Mouse (Mus musculus) stomach, embryonic 16.5 days (tissue): ENCODE data around the gene Cotl1. TPM values are rescaled to one million over a fixed set of nuclear protein-coding genes. Genes with fewer than 3 reads are reported as not detected.
A peak's percentile ranks its signal among the peaks of the same experiment; 100 is the strongest.

Experiments used
- ATAC-seq: fragments of 200-750 bp; cut with Nextera tagmentation; 2 replicates; pipeline ENCODE4 v1.8.0; 2017; ENCODE audit warnings: moderate number of reproducible peaks, moderate TSS enrichment; ENCODE audit not compliant: insufficient read depth, low FRiP score
- H3K27ac ChIP-seq: fragments of 300-500 bp; sonication (generic); 2 replicates; pipeline ENCODE4 v1.5.1; 2014; ENCODE audit warnings: low read length
- H3K27me3 ChIP-seq: fragments of 300-500 bp; sonication (generic); 2 replicates; pipeline ENCODE4 v1.6.1; 2014; ENCODE audit warnings: low read length, control low read depth, mixed read lengths; ENCODE audit not compliant: control insufficient read depth, insufficient read depth
- H3K36me3 ChIP-seq: fragments of 300-500 bp; sonication (generic); 2 replicates; pipeline ENCODE4 v1.6.1; 2014; ENCODE audit warnings: low read length; ENCODE audit not compliant: control insufficient read depth, insufficient read depth
- H3K4me1 ChIP-seq: fragments of 300-500 bp; sonication (generic); 2 replicates; pipeline ENCODE4 v1.6.1; 2014; ENCODE audit warnings: low read length, control low read depth, mixed read lengths; ENCODE audit not compliant: control insufficient read depth, insufficient read depth
- H3K4me2 ChIP-seq: fragments of 300-500 bp; sonication (generic); 2 replicates; pipeline ENCODE4 v1.6.1; 2014; ENCODE audit warnings: low read depth, low read length, mixed read lengths
- H3K4me3 ChIP-seq: fragments of 300-500 bp; sonication (generic); replicated peaks from 2 replicates; pipeline ENCODE4 v1.5.1; 2014; ENCODE audit warnings: mild to moderate bottlenecking, low read length
- H3K9ac ChIP-seq: fragments of 300-500 bp; sonication (generic); 2 replicates; pipeline ENCODE4 v1.6.1; 2014; ENCODE audit warnings: low read length
- H3K9me3 ChIP-seq: fragments of 300-500 bp; sonication (generic); replicated peaks from 2 replicates; pipeline ENCODE4 v1.6.1; 2016; ENCODE audit warnings: low read length, control low read depth; ENCODE audit not compliant: control insufficient read depth
- WGBS: fragments of 180-500 bp; shearing (Covaris S2); extraction: QIAGEN DNeasy Blood & Tissue Kit; methylation state at CpG from one replicate; pipeline ENCODE4 v1.1.7; 2014; 5-methylcytosine and 5-hydroxymethylcytosine counted together
- polyA plus RNA-seq: library from polyadenylated mRNA; unstranded; fragments of >200 nt; fragmentation: Nextera tagmentation; extraction: Ambion mirVana; gene quantifications from 2 replicates; pipeline ENCODE4 v1.2.1, GENCODE M21; 2015

Cotl1 gene
- polyA plus RNA-seq, 1 experiment from 2014 or later = 144 TPM

DNA sequence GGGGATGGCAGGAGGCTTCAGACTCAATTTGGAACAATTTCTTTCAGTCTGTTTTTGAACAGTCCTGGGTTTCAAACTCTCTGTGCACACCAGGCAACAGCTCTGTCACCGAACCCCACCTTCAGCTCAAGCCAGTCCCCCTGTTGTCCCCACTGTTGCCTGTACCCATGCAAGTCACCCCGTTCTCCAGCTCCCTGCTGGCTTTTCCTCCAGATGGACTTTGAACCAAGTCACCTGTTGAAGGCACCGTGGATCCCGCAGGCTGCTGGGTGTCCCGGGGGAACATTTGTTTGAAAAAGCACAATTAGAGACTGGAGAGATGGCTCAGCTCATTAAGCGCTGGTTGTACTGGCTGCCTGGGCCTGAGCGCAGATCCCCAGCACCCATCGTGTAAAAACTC is 35.1 kb downstream of the Cotl1 start:
- no peak for ATAC-seq
- H3K36me3 ChIP-seq = 0 out of 2 replicates have a peak, but pooled peaks cover 4% of the 10 kb centered on the region
- no peak overlapping the region for H3K9ac ChIP-seq
- peaks cover 3% of the 10 kb centered on the region; the same call in 1 of the 2 replicates for H3K4me1 ChIP-seq
- H3K9me3 ChIP-seq = no peaks in the 10 kb centered on the region
- H3K4me3 ChIP-seq = no peak overlapping the region
- H3K27me3 ChIP-seq = no peaks in the 10 kb centered on the region
- WGBS = 49% methylated on average over 8 of the region's 8 CpGs
- H3K4me2 ChIP-seq = no peak overlapping the region
- peak overlapping the region; percentile 4; the same call in 1 of the 2 replicates for H3K27ac ChIP-seq

DNA sequence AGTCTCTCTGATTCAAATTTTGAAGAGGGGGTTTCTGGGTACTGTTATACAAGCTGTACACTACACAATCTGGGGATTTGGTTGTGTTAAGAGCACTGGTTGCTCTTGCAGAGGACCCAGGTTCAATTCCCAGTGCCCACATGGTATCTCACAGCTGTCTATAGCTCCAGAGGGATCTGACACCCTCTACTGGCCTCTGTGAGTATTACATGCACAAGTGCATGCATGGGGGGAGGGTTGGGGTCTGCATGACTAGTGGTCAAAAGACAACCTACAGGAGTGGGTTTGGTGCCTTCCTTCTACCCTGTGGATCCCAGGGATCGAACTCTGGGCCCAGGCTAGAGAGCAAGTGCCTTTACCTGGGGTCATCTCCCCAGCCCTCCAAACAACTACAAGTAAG is 37.8 kb downstream of the Cotl1 start:
- H3K9ac ChIP-seq = no peak overlapping the region
- no peak overlapping the region for H3K4me3 ChIP-seq
- H3K36me3 ChIP-seq = no peaks in the 10 kb centered on the region
- no peaks in the 10 kb centered on the region for H3K27me3 ChIP-seq
- H3K9me3 ChIP-seq = no peaks in the 10 kb centered on the region
- 89% methylated on average over 1 of the region's 1 CpGs for WGBS
- no peak overlapping the region for H3K27ac ChIP-seq
- peaks cover 10% of the 10 kb centered on the region for H3K4me1 ChIP-seq
- ATAC-seq = no peak
- H3K4me2 ChIP-seq = no peak overlapping the region

DNA sequence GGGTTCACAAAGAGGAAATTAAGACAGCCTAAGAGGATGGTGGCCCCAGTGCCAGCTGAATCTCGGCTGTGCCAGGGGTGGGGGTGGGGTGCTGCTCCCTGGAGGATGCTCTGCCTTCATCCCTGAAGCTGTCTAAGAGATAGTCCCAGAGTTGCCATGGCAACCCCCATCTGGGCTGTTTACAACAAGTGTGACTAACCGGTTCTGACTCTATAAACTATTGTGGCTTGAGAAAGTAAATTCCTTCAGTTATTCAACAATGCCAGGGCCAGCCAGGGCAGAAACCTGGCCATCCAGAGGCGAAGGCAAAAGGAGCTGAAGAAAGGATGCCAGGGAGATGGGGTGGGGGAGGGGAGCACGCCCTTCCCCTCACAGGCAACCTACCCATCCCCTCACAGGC is 39.2 kb downstream of the Cotl1 start:
- WGBS = 27% methylated on average over 4 of the region's 4 CpGs
- H3K4me2 ChIP-seq = no peak overlapping the region
- H3K4me3 ChIP-seq = no peak overlapping the region
- H3K9me3 ChIP-seq = no peaks in the 10 kb centered on the region
- H3K27me3 ChIP-seq = no peaks in the 10 kb centered on the region
- ATAC-seq = no peak
- H3K9ac ChIP-seq = no peak overlapping the region
- H3K4me1 ChIP-seq = peaks cover 7% of the 10 kb centered on the region
- no peak overlapping the region for H3K27ac ChIP-seq
- no peaks in the 10 kb centered on the region for H3K36me3 ChIP-seq

DNA sequence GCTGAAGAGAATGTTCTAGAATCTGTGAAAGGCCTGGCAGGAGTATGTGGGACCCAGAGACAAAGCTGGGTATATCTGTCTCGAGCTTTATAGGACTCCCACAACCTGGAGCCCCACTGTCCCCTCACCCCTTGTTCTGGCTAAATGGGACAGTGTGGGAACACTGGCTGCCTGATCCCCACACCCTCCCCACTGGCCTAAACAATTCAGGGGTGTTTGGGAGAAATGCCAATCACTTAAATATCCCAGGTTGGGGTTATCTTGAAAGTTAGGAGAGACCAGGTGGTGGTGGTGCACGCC is 41.4 kb downstream of the Cotl1 start:
- 61% methylated on average over 2 of the region's 2 CpGs for WGBS
- H3K36me3 ChIP-seq = no peaks in the 10 kb centered on the region
- H3K4me2 ChIP-seq = peak overlapping the region; percentile 36; the same call in 1 of the 2 replicates
- no peak overlapping the region for H3K4me3 ChIP-seq
- no peak overlapping the region for H3K27ac ChIP-seq
- H3K4me1 ChIP-seq = peaks cover 7% of the 10 kb centered on the region
- no peaks in the 10 kb centered on the region for H3K27me3 ChIP-seq
- H3K9me3 ChIP-seq = no peaks in the 10 kb centered on the region
- H3K9ac ChIP-seq = peak overlapping the region; percentile 32; the same call in 1 of the 2 replicates
- no peak for ATAC-seq

DNA sequence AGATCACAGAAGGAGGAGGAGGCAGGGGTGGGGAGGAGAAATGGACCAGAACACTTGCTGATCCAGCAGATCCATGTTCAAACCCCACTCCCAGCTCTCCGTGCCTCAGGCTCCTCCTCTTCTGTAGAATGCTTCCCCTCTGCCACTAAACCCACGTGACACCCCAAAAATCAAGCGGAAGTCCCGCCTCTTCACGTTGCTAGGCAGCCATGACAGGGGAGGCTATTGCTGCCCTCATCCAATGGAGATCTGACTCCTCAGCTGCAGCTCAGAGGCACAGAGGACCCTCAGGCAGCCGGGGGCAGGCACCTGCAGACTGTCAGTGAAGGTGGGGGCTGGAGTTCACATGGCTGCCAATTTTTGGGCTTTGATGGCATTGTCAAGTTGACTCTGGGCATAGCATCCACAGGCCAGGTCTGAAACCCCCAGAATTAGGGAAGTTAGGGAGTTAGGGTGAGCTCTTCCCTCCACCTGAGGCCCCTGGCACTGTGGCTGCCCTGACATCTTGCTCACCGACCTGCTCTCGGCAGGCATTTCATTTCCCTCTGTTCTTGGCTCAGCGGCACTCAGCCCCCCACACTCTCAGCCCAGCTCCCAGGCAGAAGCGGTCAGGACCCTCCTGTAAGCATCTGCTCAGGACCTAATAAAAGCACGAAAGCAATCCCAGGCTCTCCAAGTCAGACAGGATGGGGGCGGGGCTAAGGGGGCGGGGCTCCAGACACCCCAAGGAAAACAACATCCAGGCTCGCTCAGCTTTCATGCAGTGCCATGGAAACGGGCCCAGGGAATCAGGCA is 42.0 kb downstream of the Cotl1 start:
- peak; percentile 71 for ATAC-seq
- H3K9ac ChIP-seq = peak overlapping the region; percentile 32
- H3K9me3 ChIP-seq = no peaks in the 10 kb centered on the region
- H3K4me2 ChIP-seq = peak overlapping the region; percentile 36; the same call in 1 of the 2 replicates
- H3K36me3 ChIP-seq = no peaks in the 10 kb centered on the region
- H3K4me3 ChIP-seq = peak overlapping the region; percentile 21
- WGBS = 9% methylated on average over 15 of the region's 15 CpGs
- peaks cover 7% of the 10 kb centered on the region for H3K4me1 ChIP-seq
- H3K27ac ChIP-seq = peak overlapping the region; percentile 66; the same call in 1 of the 2 replicates
- H3K27me3 ChIP-seq = no peaks in the 10 kb centered on the region

DNA sequence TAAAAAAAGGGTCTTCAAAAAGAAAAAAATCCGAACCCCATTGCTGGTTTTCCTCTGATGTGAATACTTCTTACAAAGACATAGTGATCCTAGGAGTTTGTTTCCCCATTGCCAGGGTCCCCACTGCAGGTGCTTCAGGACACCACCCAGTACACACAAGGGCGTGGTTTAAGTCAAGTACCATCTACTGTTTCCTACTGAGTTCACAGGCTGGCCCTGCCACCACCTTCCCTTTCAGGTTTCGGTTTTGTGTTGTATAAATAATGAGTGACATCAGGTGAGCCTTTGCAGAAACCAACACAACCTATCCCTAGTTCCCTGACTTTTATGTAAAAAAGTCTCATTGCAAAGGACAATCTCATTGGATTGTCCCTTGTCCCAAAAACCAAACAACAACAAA is 44.7 kb downstream of the Cotl1 start:
- WGBS = 66% methylated on average over 3 of the region's 3 CpGs
- H3K9ac ChIP-seq = no peak overlapping the region
- ATAC-seq = no peak
- H3K9me3 ChIP-seq = no peaks in the 10 kb centered on the region
- no peak overlapping the region for H3K27ac ChIP-seq
- no peak overlapping the region for H3K4me3 ChIP-seq
- H3K4me2 ChIP-seq = no peak overlapping the region
- H3K27me3 ChIP-seq = no peaks in the 10 kb centered on the region
- H3K4me1 ChIP-seq = peaks cover 16% of the 10 kb centered on the region
- no peaks in the 10 kb centered on the region for H3K36me3 ChIP-seq

- Histone ChIP-seq H3K4me1 (peaks cover 16% of the 10 kb centered on the region), H3K4me2 (no peak overlapping the region), H3K4me3 (no peak overlapping the region), H3K9ac (no peak overlapping the region), H3K27me3 (no peaks in the 10 kb centered on the region), H3K27ac (no peak overlapping the region), H3K36me3 (no peaks in the 10 kb centered on the region), H3K9me3 (no peaks in the 10 kb centered on the region)
- 55% methylated on average over 7 of the region's 7 CpGs for WGBS
- ATAC-seq = no peak
Measured at GRCm38 (mm10) chr8:119794689-119795088, 45.7 kb downstream of the Cotl1 start.

DNA sequence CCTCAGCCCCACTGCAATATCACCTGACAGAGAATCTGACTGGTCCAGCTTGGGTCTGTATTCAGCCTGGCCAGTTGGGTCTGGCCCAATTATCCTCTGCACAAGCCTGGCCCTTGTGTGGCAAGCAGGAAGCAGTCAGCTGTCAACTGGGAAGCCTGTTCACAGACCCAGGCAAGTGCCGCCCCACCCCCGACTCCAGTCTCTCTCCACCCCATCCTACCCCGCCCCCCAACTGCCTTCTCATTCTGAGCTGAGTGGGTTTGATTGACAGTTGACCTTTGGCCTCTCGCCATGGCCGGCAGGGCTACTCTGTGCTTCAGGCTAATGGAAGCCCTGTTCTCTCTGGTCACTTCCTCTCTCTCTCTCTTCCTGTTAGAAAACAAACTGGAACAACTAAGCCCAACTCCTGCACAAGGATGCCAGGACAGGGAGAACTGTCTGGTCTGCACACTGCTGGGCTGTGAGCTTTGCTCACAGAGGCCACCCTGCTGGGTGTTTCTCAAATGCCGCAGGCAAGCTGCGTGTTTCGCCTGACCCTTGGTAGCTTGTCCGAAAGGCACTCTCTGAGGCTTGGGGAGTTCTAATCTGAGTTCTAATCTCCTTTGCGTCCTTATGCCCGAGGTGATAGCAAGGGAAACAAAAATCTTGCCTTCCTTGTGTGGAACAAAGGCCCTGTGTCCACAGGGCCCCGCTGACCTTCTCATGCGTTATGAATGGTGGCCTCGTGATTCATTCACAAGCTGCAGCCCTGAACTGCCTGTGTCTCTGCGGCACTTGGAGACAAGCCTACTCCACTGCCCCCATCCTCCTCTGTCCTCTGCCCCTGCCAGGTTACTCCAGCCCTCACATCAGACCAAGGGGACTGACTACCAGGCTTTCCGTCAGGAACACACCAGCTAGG is 48.3 kb downstream of the Cotl1 start:
- Histone ChIP-seq H3K9ac (peak overlapping the region; percentile 54), H3K4me1 (peaks cover 10% of the 10 kb centered on the region), H3K36me3 (no peaks in the 10 kb centered on the region), H3K9me3 (no peaks in the 10 kb centered on the region), H3K4me3 (no peak overlapping the region), H3K27me3 (no peaks in the 10 kb centered on the region), H3K27ac (peak overlapping the region; percentile 92), H3K4me2 (no peak overlapping the region)
- peak; percentile 52; the same call in 1 of the 2 replicates for ATAC-seq
- WGBS = 35% methylated on average over 16 of the region's 16 CpGs

GRCm38 (mm10) chr8:119789581-119789980 is 50.8 kb downstream of the Cotl1 start:
- Histone ChIP-seq H3K9ac (no peak overlapping the region), H3K9me3 (no peaks in the 10 kb centered on the region), H3K4me3 (no peak overlapping the region), H3K4me2 (no peak overlapping the region), H3K36me3 (no peaks in the 10 kb centered on the region), H3K27me3 (no peaks in the 10 kb centered on the region; the same call in 1 of the 2 replicates), H3K4me1 (peaks cover 18% of the 10 kb centered on the region), H3K27ac (no peak overlapping the region)
- WGBS = 85% methylated on average over 7 of the region's 7 CpGs
- no peak for ATAC-seq
